Mouse (Mus musculus) NIH3T3 (cell line): ENCODE measurements at regions not wholly inside any gene's neighbourhood (a gene's known extent, or its start where the extent isn't known, plus 50 kb on each side); places are given as distances from the start of the nearest gene placed in this dataset.

Source experiments
- DNase-seq: peaks from one replicate; pipeline ENCODE4 v3.0.0-alpha.2; 2012; ENCODE audit warnings: low read depth

DNA sequence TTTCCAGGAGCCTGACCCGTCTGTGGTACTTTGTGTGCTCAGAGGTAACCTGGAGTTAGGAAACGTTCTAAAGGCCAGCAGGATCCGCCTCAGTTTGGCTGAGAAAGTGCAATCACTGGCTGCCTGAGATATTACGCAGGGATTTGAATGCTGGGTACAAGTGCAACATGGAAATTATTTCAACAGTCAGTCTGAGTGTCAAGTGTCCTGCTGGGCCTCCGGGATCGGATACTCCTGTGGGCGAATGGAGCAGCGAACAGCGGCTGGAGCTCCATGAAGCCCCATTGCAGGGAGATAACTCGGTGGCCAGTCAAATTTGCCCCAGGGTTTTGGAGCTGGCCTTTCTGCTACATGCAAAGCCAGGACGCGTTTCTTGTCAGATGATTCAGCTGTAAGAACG is 332.4 kb downstream of the Foxo1 start:
- DNase-seq, result no peak

- DNase-seq, result no peak
Observed at GRCm38 (mm10) chr3:52600146-52600545, 332.0 kb downstream of the Foxo1 start.

DNA sequence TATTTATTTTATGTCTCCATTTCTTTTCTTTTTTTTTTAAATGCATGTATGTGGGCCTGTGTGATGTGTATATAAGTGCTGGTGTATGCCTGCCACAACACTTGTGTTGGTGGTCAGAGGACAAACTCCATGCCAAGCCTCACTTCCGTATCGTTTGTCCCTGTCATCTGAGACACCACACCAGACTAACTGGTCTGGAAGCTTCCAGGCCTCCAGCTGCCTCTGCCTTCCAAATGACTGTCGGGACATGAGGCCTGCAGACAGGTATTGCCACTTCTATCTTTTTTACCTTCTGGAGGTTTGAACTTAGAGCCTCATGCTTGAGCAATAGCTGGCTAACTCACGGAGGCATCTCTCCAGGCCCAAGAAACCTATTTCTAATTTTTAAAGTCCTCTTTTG is 318.3 kb downstream of the Foxo1 start:
- DNase-seq, result no peak

GRCm38 (mm10) chr3:52579917-52580316 is 311.8 kb downstream of the Foxo1 start:
- DNase-seq, result no peak

- DNase-seq, result no peak
Observed at GRCm38 (mm10) chr3:52579096-52579495, 311.0 kb downstream of the Foxo1 start.

GRCm38 (mm10) chr3:52576703-52577244 is 308.6 kb downstream of the Foxo1 start:
- DNase-seq, result peak; percentile 29

DNA sequence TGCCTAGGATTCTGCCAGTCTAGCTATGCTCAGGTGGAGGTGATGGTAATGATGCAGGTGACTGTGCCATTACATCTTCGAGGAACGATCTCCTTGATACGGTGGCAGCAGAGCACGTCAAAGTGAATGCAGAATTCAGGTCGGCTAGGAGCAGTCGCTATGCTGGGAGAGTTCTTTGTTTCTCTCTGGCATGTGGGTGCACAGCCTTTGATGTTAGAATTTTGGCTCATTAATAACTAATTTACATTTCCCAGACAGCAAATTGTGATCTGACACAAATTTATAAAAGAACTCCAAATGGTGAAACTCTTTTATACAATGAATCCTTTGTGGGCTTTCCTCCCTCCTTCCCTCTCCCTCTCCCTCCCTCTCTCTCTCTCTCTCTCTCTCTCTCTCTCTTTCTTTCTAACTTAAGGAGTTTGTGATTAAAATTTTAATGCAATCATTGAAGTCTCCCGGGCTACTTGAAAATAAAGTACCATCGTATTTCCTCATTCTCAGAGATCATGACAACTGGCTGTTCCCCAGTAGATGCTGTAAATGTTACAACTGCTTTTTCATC is 307.2 kb downstream of the Foxo1 start:
- no peak for DNase-seq

- DNase-seq, result no peak
Observed at GRCm38 (mm10) chr3:52574341-52574740, 306.2 kb downstream of the Foxo1 start.

DNA sequence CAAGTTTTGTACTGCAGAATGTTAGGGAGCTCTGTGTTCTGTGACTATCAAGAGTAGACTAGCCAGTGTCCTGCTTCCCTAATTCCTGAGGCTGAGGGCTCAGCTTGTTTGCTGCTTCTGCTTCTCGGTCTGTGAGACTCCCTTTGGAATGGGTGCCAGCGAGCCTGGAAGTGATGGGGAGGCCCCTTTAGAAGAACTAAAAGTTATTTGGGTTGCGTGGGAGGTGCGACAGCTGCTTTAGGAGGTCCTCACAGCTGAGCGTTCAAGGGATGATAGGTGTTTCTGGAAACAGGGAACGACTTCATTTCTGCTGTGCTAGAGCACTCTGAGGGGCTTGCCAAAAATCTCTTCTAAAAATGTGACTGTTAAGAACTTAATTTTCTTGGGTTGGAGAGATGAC is 305.7 kb downstream of the Foxo1 start:
- no peak for DNase-seq

DNA sequence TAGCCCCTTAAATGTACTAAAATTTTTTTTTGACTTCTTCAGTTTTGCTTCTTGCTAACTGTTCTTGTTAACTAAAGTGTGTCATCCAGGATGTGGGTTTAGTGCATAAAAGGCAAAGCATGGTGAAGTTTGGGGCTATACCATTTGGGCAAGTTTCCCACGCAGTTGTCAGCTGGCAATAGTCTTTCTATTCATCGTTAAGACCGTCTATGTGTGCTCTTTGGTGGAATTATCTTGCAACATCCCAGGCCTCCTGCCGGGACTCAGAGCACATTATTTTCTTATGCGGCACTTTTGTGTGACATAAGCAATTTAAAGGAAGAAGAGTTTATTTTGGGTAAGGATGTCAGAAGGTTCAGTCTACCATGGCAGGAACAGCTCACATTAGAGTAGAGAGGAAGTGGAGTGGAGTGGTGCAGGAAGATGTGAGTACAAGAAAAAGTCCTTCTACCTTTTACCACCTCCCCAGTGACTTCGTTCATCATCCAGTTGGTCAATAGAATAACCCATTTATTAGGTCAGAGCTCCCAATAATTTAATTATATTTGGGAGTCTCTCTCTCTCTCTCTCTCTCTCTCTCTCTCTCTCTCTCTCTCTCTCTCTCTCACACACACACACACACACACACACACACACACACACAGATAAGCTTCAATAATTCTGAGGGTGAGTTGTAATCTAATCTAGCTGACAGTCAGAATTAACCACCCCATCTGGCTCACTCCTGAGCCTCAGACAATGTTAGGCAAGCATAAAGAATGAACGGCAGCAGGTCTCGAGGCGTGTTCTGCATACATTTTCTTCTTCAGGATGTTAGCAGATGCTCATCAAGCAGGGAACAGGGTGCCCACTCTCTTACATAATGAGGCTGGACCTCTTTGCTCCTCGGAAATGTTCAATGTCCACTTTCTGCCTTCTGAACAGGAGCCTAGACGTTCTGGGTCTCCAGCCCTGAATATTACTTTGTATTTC is 304.7 kb downstream of the Foxo1 start:
- DNase-seq, result no peak

- DNase-seq, result no peak
Observed at GRCm38 (mm10) chr3:52567606-52568372, 299.7 kb downstream of the Foxo1 start.

GRCm38 (mm10) chr3:52563595-52563994 is 295.5 kb downstream of the Foxo1 start:
- DNase-seq, result no peak

DNA sequence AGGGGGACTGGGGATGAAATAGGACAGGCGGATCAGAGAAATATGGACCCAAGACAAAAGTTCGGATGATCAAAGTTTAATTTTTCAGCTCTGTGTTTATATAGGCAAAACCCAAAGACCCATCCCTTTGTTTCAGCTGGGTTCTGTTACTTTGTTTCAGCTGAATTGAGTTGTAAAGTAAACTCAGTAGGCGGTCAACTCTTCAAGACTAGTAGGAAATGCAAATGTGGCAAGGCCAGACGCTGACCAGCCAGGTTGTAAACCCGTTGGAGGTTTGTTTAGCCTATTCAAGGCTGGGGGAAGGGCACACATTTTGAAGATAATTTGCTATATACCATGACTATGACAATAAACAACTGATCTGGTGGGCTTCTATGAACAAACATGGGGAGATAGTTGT is 294.7 kb downstream of the Foxo1 start:
- no peak for DNase-seq

GRCm38 (mm10) chr3:52559481-52559880 is 291.3 kb downstream of the Foxo1 start:
- no peak for DNase-seq

GRCm38 (mm10) chr3:52558765-52559164 is 290.6 kb downstream of the Foxo1 start:
- no peak for DNase-seq

- DNase-seq, result no peak
Observed at GRCm38 (mm10) chr3:52557296-52557695, 289.2 kb downstream of the Foxo1 start.

DNA sequence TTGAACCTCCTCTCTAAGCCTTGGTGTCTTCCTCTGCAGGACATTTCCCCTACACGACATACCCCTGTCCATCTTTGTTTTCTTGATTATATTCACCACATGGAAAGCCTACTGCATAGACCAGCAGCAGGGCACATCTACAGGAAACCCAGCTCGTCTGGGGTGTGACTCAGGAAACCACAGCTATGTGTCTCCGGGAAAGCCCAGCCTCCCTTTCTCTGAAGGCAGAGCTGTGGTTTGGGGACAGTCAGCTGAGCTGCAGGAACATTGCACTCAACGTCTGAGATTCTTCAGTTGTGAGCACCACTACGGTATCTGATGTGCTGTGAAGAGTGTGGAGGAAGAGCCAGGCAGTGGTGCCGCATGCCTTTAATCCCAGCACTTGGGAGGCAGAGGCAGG is 286.9 kb downstream of the Foxo1 start:
- DNase-seq, result peak; percentile 7

DNA sequence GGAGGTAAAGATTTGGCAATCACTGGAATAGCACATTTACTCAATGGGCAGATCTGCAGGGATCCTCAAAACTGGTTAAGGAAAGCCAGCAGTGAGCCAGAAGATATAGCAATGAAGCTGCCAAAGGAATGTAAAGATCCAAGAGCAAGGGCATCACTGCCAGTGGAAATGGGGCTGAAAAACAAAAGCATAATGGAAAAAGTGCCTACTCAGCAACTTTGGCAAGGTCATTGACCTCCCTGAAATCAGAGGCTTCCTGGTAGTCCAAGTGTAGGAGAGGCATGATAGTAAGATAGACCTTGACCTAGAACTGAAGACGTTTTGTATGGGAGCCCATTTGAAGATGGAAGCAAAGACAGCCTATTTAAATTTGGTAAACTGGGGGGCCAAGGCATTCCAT is 286.4 kb downstream of the Foxo1 start:
- no peak for DNase-seq

- no peak for DNase-seq
Observed at GRCm38 (mm10) chr3:52548201-52548893, 280.2 kb downstream of the Foxo1 start.

GRCm38 (mm10) chr3:52546035-52546434 is 277.9 kb downstream of the Foxo1 start:
- DNase-seq, result no peak

DNA sequence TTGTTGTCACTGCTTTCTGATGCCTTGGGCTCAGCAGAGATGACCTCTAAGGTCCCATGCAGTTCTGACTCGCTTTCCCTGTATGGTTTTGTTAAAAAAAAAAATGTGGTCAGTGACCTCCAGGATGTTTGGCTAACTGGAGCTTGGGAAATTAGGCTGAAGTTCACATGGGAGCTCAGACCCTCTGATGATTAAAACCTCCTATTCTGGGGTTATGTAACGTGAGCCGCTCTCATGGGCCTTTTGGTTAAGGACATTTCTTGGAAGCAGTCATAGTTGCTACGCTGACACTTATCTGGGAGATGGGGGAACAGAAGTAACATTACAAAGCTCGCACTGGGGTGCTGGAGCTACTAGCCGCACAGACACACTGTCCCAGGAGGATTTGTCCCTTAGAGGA is 274.9 kb downstream of the Foxo1 start:
- no peak for DNase-seq

GRCm38 (mm10) chr3:52540862-52541380 is 272.8 kb downstream of the Foxo1 start:
- no peak for DNase-seq
